Mouse (Mus musculus) bone marrow macrophage, adult 2 months (primary cell): ENCODE results near the gene Nptx1. TPM values are rescaled to one million over a fixed set of nuclear protein-coding genes. Genes with fewer than 3 reads are reported as not detected.

ENCODE experiments used
- H3K27ac ChIP-seq: 2 replicates; pipeline ENCODE4 v1.5.1; 2012; ENCODE audit warnings: low read depth, low read length; ENCODE audit not compliant: insufficient read depth
- H3K4me1 ChIP-seq: 2 replicates; pipeline ENCODE4 v1.6.1; 2012; ENCODE audit warnings: low read length; ENCODE audit not compliant: control insufficient read depth, insufficient read depth
- H3K4me3 ChIP-seq: 2 replicates; pipeline ENCODE4 v1.5.1; 2012; ENCODE audit warnings: mild to moderate bottlenecking, low read length, moderate library complexity; ENCODE audit not compliant: insufficient read depth
- CTCF ChIP-seq: IDR thresholded peaks from 2 replicates; pipeline ENCODE4 v1.5.1; 2012; ENCODE audit warnings: low read depth, mild to moderate bottlenecking, low read length, moderate library complexity
- POLR2A ChIP-seq: IDR thresholded peaks from 2 replicates; pipeline ENCODE4 v1.6.1; 2012; ENCODE audit warnings: mild to moderate bottlenecking, low read depth, low read length, borderline replicate concordance
- polyA plus RNA-seq: library from polyadenylated mRNA; stranded (reverse); fragments of >200 nt; gene quantifications from 2 replicates; pipeline ENCODE4 v1.2.4, GENCODE M21; 2012; ENCODE audit not compliant: missing spikeins, insufficient read depth, insufficient read length

Nptx1 gene
- polyA plus RNA-seq, 1 experiment = 0.21 TPM

DNA sequence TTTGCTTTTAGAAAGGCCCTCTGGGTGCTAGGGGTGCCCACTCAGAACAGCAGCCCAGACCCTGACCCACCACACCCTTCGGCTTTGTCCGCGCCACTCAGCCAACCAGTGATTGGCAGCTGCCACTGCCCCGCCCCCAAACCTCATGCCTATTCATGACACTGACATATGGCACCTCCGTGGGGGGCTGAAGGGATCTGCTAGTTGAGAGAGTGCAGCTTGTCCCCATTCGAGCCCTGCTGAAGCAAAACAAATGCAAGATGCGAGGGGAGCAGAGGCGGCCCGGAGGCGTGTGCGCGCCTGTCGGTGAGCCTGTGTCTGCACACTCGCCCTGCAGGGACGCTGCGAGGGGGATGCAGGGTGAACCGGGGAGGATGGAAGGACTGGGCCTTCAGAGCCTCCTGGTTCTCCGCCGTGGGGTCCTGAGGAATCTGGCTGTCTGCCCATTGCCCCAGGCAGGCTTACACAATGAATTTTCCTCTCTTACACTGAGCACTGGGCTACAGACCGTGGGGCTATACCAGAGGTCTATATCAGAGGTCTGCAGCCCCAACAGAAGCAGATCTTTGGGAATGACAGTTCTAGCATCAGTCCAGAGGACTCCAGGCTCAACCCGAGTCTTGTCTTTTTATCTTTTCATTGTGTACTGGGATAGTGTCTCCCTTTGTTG lies 32.5 kb downstream of the Nptx1 start:
- Histone ChIP-seq H3K4me3 (no peak overlapping the region), H3K4me1 (no peaks in the 10 kb centered on the region), H3K27ac (no peak overlapping the region)
- no peak for TF ChIP-seq CTCF

DNA sequence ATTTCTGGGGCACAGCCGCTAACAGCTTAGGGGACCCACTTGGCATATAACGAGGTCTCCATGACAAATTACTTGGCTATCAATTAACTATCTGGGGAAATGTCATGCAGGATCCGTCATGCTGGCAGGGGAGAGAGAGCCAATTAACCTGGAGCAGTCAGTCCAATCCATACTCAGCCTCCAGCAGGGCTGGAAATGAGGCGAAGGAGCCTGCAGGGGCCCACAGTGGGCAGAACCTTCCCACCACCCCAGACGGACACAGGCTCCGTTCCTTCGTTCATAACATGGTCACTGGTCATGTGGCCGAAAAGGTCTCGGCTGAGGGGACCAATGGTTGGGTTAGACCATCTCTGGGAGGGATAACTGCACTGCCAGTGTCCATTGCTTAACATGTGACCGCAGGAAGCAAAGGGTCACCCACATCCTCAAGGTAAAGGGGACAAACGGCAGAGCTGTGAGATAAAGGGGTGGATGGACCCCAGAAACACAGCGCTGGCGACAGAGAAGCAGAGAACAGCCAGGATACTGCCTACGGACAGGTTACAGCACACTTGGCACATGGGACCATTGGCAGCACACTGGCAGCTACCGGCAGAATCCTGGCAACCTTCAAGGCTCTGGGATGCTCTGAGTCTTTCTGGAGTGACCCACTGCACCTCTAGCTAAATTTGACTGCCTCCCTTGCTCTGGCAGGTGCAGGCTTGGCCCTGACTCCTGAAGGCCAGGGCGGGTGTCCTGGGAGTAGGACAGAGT lies 33.3 kb downstream of the Nptx1 start:
- Histone ChIP-seq H3K4me1 (no peaks in the 10 kb centered on the region), H3K27ac (no peak overlapping the region), H3K4me3 (no peak overlapping the region)
- TF ChIP-seq POLR2A = no peak
- no peak for TF ChIP-seq CTCF

DNA sequence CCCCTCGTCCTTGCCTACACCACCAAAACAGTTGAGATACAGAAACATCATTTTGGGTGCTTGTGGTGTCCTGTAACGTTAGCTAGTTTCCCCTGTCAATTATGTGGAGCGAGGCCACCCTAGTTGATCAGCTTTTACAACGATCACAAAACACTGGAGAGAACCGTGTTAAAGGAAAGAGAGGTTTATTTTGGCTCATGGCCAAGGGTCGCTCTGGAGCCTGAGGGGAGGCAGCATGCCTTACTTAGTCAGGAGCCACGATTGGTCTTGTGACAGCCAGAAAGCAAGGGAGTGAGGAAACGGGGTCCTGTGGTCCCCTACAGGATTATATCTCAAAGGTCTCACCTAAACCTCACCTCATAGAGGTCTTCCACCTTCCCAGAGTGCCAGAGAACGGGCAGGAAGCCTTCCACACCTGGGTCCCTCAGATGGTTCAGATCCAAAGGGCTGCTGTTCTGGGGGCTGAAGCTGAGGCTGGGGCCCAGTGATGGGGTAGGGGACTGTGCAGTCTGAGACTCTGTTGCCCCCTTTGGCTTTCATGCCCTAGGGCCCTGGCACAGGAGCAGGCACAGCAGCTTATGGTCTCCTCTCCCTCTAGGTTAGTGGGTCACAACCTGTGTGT lies 34.4 kb downstream of the Nptx1 start:
- H3K4me1 ChIP-seq = no peaks in the 10 kb centered on the region
- H3K4me3 ChIP-seq = no peak overlapping the region
- TF ChIP-seq CTCF = no peak
- TF ChIP-seq POLR2A = no peak
- no peak overlapping the region for H3K27ac ChIP-seq

DNA sequence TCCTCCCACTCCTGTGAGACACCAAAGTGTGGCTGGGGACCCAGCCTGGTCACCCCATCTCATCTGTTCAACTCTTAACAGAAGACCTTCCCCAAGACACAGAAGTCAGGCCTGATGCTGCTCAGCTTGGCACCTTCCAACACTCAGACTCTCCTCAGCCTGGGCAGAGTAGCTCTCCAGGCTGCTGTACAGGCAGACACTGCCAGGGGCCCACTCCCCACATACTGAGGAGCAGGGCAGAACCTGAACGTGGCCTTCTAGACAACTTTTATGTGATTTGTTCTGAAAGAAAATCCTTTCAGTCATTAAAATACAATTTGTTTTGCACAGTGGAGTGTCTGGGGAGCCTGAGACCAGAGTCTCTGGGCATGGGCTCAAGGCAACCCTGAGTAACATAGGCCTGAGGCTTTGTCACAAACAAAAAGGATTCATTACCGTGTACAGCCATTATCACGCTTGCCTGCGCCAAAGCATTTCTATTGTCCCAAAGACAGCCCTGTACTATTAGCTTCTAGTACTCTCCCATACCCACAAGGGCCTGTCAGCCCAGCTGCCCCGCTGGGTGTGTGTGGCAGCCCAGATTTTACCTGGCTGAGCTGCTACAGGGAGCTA lies 38.3 kb downstream of the Nptx1 start:
- no peak for TF ChIP-seq POLR2A
- no peak for TF ChIP-seq CTCF
- no peaks in the 10 kb centered on the region for H3K4me1 ChIP-seq
- H3K4me3 ChIP-seq = no peak overlapping the region
- H3K27ac ChIP-seq = no peak overlapping the region

DNA sequence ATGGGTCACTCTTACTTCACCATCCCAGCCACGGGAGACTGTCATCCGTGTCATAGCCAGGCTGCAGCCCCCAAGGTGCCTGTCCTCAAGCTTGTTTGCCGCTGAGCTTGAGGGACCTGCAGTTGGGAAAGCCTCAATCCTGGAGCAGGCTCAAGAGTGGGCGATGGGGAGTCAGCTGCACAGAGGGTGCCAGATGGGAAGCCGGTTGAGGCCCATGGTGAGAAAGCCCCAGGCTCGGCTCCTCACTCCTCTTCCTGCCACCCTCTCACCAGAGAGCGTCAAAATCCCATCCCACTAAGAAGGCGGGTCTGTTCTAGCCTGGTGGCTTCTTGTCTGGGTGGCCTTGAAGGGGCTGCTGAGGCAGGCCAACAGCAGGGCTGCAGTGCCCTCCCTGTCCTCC lies 39.8 kb downstream of the Nptx1 start:
- Histone ChIP-seq H3K27ac (no peak overlapping the region), H3K4me1 (no peaks in the 10 kb centered on the region), H3K4me3 (no peak overlapping the region)
- TF ChIP-seq POLR2A = no peak
- no peak for TF ChIP-seq CTCF

DNA sequence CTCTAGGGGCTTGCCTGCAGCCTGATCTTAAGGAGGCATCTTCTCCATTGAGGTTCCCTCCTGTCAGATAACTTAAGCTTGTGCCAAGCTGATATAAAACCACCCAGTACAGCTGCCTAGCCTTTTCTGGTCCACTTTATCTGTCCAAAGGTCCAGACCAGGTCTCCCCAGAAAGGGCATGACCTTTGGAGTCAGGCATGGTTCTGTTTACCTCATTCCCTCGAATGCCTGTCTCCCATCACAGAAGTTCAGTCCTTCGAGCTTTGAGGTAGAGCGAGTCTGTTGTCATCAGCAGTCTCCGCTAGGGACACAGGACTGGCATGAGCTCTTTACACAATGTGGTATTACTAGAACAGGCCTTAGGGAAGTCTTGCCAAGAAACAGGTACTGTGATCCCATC lies 41.2 kb downstream of the Nptx1 start:
- no peaks in the 10 kb centered on the region for H3K4me1 ChIP-seq
- no peak overlapping the region for H3K27ac ChIP-seq
- TF ChIP-seq CTCF (no peak), POLR2A (no peak)
- H3K4me3 ChIP-seq = no peak overlapping the region

DNA sequence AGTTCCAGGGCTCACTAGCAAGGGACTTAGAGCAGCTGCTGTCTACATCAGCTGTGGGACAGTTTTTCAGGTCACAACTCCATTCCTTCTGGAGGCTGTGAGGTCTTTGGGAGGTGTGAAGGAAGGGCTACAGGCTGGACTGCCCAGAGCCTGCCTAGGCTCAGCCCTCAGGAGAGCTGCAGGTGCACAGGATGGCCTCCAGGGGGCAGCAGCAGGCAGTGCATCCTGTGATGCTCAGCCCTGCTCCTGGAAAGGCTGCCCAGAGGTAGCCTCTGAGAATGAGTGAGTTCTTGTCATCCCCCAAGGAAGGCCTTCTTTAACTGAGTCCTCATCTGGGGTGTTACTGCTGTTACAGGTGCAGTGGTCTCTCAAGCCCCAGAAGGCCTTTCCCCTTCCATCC lies 43.9 kb downstream of the Nptx1 start:
- no peak overlapping the region for H3K27ac ChIP-seq
- no peak overlapping the region for H3K4me3 ChIP-seq
- H3K4me1 ChIP-seq = no peaks in the 10 kb centered on the region
- TF ChIP-seq POLR2A = no peak
- peak; percentile 78 for TF ChIP-seq CTCF

DNA sequence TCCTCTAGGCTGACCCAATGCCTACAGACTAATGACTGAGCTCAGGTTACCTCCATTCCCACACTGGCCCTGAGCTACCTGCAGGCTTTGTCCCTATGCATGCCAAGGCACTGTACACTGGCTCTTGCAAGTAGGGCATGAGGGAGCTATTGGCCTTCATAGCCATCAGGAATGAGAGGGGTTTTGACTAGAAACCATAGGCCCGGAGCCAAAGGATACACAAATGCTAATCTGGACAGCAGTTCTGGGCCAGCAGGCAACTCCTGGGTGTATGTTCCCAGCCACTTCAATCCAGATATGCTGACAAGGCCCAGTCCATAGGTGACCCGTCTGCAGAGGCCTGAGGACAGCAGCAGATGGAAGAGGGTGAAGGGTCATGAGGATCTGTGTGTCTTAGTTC lies 47.5 kb downstream of the Nptx1 start:
- Histone ChIP-seq H3K27ac (no peak overlapping the region), H3K4me3 (no peak overlapping the region), H3K4me1 (no peaks in the 10 kb centered on the region)
- TF ChIP-seq POLR2A (no peak), CTCF (no peak)

DNA sequence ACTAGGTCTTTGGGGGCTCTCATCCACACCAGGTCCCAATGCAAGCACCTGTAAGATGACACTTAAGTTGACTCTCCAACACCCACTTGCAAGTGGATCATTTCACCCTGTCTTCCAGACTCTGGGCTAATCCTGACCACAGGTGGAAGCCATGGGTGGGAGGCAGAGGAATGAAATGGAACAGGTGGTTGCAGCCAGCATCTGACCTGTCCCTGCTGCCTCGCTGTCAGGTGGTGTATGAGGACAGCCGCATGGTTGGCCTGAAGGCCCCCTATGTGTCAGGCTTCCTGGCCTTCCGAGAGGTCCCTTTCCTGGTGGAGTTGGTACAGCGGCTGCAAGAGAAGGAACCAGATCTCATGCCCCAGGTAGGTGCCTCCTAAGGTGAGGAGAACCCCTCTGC lies 48.3 kb downstream of the Nptx1 start:
- Histone ChIP-seq H3K27ac (no peak overlapping the region), H3K4me1 (no peaks in the 10 kb centered on the region), H3K4me3 (no peak overlapping the region)
- TF ChIP-seq POLR2A = no peak
- no peak for TF ChIP-seq CTCF

DNA sequence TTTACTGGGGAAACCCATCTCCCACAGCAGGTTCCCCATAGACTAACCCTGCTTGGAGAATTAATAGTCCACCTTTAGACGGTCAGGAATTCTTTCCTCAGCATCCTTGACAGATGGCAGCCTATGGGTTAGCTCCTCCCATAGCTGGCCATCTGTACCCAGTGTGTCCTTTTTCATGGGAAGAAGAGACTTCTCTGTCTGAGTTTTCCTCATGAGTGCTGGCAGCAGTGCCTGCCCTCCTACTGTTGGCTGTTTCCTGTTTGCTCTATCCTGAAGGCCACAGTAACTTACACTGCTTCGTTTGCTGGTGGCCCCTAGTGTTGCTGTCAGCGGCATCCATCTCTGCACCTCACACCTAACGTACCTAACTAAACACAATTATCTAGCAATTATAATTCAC lies 50.1 kb downstream of the Nptx1 start:
- TF ChIP-seq CTCF (no peak), POLR2A (no peak)
- Histone ChIP-seq H3K4me3 (no peak overlapping the region), H3K4me1 (no peaks in the 10 kb centered on the region), H3K27ac (no peak overlapping the region)
